Mouse (Mus musculus) bone marrow macrophage, adult 2 months (primary cell): ENCODE results near the gene Gm27021.

ENCODE experiments used
- CTCF ChIP-seq: IDR thresholded peaks from 2 replicates; pipeline ENCODE4 v1.5.1; 2012; ENCODE audit warnings: low read depth, mild to moderate bottlenecking, low read length, moderate library complexity
- POLR2A ChIP-seq: IDR thresholded peaks from 2 replicates; pipeline ENCODE4 v1.6.1; 2012; ENCODE audit warnings: mild to moderate bottlenecking, low read depth, low read length, borderline replicate concordance

GRCm38 (mm10) chr8:120571561-120571960, 96.3 kb downstream of the Gm27021 start:
- TF ChIP-seq CTCF (no peak), POLR2A (no peak)
